Mouse (Mus musculus) gastrocnemius, postnatal 14 days (tissue): ENCODE measurements at regions not wholly inside any gene's neighbourhood (a gene's known extent, or its start where the extent isn't known, plus 50 kb on each side); places are given as distances from the start of the nearest gene placed in this dataset.
"Not testable (repeated sequence)": the region's sequence is repeated elsewhere in the genome, so short reads cannot be mapped to it uniquely, and the experiment has no call there.

Experiments
- DNase-seq: peaks from one replicate; pipeline ENCODE4 v3.0.0; 2021; ENCODE audit warnings: mixed read lengths
- intact Hi-C: fragments of 180-260 bp; cut with DNase I; formaldehyde crosslinking; loops from one replicate; pipeline ENCODE4 v1.15.1; 2025; ENCODE audit warnings: low total_unique reads

GRCm38 (mm10) chr19:33014879-33015278 lies 257.6 kb downstream of the Pten start:
- DNase-seq, intact Hi-C loops: not testable (repeated sequence)

DNA sequence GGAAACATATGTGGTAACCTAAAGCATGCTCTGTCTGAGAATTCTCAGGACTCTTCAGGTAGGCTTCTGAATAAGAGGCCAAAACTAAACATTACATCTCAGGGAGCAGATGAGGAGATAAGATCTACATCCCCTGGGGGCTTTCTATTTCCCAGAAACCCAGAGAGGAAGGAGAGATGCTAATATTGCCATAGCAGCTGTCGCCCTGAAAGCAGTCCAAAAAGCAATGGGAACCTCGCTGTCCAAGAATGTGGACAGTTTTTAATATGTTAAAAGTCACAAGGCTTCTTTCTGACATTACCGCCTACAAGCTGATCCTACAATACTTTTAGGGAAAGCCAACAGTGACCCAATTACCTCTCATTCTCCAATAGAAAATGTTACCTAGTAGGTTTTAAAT lies 263.9 kb downstream of the Pten start:
- intact Hi-C loops, result no loop called here
- peak; percentile 30 for DNase-seq

DNA sequence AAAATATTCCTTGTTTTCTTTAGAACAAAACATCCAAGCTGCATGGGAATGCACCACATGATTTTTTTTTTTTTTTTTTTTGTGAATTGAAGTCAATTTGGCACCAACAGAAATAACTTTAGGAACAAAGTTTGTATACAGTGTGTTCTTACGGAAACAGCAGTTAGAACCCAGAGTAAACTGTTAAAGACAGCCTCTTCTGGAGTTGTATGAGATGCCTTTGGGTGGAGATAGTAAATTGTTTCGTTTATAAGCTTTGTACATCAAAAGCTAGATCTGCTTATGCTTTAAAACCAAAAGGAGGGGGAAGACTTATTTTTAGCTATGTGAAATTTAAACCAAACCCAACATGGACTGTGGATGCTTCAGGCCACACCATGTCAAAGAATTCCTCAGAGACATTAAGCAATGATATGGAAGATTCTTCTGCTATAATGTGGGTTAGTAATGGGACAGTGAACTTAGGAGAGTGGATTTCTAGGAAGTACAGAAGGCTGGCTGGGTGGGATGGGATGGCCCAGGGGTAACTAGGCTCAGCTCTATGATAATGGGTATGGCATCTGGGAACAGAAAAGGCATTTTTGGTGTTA lies 265.6 kb downstream of the Pten start:
- intact Hi-C loops, result no loop called here
- DNase-seq, result no peak

- intact Hi-C loops, result no loop called here
- no peak for DNase-seq
Measured at GRCm38 (mm10) chr19:33029688-33030444, 272.6 kb downstream of the Pten start.

GRCm38 (mm10) chr19:33040512-33040911 lies 283.2 kb downstream of the Pten start:
- intact Hi-C loops, result no loop called here
- DNase-seq, result no peak

DNA sequence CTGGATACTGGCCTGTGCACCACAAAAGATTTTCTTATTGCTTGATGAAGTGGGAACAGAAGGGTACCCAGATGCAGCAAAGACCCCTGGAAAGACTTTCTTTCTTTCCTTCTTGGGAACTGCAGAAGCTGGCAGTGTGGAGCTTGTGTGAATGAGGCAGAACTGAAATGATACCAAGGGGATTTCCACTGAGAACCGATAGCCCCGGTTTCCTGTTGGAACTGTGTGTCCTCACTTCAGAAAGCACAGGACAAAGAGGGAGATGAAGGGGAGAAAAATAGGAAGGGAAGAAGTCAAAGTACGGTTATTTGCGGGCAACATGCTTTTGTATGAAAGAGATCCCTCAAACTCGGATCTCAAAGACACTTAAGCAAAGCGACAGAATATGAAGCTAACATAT lies 283.7 kb downstream of the Pten start:
- intact Hi-C loops, result no loop called here

DNA sequence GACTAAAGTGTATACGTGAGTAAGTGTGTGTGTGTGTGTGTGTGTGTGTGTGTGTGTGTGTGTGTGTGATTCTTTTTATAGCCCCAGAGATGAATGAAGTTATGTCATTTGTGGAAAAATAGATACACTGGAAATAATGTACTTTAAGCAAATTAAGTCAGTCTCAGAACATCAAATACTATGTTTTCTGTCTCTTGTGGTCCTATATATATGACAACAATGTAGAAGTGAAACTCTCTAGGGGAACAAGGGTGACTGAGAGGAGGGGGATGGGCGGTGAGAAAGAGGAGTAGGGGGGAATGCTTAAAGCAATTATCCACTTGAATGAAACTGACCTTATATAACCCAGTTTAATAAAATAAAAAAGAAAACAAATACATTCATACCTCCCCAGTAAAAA lies 285.5 kb downstream of the Pten start:
- intact Hi-C loops, result no loop called here
- DNase-seq, result no peak

More for the DNA sequence above, 283.7 kb downstream of the Pten start:
- DNase-seq, result no peak

DNA sequence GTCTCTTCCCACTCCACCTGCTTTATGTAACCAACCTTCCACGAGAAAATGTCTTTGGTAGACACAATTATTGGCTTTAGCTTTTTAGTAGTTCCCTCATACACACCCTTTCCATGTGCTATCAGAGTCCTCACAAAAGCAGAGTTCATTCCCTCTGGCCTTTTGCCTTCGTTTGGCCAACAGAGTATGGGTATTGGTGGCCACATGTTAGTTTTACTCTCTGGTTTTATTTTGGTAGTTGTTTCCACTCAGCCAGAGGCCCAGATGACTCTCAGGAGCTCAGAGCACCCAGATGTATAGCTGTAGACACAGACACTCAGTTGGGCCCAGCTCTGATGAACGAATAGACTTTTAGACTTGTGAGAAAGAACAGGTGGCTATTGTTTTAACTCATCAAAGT lies 286.4 kb downstream of the Pten start:
- intact Hi-C loops, result no loop called here
- no peak for DNase-seq

GRCm38 (mm10) chr19:33048754-33049442 lies 291.6 kb downstream of the Pten start:
- intact Hi-C loops, result no loop called here
- no peak for DNase-seq

DNA sequence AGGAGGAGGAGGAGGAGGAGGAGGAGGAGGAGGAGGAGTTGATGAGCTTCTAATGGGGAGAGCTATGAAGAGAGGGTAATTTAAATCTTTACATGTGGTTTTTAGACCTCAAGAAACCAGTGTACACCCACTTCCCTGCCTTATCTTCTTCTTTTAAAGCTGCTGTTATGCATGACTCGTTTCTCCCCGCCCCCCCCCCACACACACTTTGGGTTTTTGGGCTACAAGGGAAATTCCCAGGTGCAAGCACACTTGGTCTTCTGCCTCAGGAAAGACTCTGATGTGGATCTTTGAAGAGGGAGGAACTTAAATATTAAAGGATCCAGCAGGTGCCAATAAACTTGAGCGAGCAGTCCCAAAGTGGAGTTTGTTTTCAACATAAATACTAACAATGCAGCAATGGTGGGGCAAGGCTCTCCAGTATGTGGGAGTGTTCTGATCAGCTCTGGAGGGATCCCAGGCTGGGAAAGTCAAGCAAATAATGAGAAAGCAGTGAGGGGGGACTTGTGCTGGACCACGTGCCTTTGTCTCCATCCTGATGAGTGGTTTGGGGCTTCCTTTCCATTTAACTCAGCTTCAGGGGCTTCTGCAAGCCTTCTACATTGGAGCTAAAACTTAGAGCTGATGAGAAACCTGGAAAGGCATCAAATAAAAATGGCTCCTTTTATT lies 296.0 kb downstream of the Pten start:
- intact Hi-C loops, result no loop called here
- DNase-seq, result no peak

- intact Hi-C loops, result no loop called here
Measured at GRCm38 (mm10) chr19:33056372-33056791, 299.1 kb downstream of the Pten start.

DNA sequence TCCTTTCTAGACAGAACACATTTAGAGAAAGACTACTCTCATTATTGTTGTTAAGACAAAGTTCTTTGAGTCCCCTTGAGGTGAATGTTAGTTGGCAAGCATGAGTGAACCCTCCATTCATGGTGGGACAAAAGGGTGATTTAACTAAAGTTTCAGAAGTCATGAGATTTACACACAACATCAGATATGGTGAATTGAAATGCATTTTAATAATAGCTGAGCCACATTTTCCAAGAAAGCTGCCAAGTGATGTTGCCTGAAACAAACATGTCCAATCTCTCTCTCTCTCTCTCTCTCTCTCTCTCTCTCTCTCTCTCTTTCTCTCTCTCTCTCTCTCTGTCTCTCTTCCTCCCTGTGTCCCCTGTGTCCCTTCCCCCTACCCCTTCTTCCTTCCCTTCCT lies 303.7 kb downstream of the Pten start:
- intact Hi-C loops, result no loop called here
- no peak for DNase-seq

More at GRCm38 (mm10) chr19:33056372-33056791, 299.1 kb downstream of the Pten start:
- peak; percentile 17 for DNase-seq

DNA sequence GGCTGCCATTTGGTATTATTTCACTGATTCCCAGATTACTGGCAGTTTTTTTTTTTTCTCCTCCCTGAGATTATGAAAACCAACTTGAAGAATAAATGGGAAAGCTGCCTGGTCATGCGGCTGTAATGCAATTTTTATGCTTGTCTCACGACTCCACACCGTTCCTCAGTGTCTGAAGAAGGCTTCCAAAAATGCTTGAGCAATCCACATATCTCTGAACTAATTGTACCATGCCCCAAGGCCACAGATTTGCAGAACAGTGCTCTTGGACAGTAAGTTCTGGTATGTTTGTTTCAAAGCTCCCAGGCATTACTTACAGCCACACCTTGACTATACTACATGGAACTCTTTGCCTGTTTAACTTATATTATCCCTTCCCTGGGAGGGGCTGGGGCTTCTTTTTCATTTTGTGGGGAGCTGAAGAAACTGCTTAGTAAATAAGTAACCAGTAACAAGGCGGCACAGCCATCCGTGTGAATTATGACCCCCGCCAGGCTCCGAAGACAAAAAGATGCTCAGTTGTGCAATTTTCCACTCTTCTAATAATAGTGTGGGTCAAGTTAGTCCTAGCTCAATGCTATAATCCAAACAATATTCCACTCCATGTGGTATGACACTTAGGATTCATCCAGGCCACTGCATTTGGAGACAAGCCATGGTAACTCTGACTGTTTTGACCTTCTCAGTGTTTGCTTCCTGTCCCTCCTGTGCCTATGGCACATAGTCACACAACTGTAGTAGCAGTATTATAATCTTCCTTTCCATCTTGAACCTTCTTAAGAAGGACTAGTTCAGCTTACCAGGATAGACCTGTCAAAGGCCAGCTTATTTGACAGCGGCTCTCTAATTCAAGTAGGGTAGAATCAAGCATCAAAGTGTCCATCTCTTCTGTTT lies 305.1 kb downstream of the Pten start:
- DNase-seq, result no peak
- intact Hi-C loops, result no loop called here

DNA sequence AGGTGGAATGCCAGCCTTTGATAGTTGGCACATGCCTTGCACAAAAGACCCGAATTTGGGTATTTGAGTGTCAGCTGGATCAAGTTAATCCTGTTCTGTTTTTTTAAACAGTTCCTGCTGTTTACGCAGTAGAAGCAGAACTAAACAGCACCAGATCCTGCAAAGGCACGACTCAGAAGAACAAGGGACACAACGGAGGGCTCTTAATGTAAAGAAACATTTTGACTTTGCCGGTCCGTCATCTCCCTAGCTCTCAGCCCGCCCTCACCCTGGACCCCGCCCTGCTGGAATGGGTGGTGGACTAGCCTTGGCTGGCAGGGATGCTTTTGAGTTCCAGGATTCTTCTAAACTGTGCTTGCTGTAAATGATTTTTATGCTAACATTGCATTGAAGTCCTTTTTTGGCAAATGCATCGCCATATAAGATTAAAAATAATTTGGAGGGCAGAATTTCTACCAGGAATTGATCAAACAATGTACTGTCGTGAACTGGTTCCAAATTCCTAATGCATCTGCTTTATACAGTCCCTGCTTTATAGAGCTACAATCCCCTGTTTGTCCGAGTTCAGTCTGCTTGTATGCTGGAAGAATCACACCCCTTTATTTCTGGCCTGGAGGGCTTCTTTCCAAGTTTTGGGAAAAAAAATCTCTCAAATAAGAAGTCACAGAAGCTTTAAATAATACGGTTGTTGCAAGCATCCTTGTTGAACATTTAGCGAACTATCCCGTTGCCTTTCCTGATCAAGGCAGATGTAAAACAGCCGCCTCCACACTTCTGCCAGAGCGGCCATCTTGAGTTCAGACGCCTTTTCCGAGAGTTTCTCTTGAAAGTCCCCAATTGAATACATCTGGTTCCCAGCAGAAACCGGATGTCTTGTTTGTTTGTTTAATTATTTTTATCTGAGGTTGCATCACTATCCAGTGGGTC lies 308.2 kb downstream of the Pten start:
- DNase-seq, result peak; percentile 13
- intact Hi-C loops, result no loop called here

DNA sequence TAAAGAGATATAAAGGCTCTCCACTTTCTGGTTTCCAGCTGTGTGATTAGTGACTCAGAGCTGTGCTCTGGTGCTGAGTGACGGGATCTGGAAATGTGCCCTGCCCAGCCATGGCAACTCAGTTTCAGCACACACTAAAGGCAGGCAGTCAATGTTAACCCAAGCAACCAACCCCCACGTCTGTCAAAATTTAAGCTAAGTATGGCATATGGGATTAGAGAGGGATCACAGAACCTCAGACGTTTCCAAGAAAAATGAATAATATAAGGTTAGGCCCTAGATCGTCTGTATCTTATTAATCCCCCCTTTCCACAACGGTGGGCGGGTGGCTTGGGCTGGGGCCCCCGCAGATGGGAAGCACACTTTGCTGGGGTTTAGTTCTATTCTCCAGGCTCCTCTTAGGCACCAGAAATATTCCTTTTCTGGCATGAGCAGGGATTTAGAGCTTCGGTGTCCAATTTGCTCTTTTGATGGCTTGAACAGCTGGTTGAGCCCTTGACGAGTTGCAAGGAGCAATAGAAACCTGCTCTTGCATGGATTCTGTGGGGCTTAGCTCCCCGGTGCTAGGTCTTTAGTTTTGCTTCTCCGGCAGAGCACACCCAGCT lies 311.2 kb downstream of the Pten start:
- intact Hi-C loops, result no loop called here
- DNase-seq, result no peak

DNA sequence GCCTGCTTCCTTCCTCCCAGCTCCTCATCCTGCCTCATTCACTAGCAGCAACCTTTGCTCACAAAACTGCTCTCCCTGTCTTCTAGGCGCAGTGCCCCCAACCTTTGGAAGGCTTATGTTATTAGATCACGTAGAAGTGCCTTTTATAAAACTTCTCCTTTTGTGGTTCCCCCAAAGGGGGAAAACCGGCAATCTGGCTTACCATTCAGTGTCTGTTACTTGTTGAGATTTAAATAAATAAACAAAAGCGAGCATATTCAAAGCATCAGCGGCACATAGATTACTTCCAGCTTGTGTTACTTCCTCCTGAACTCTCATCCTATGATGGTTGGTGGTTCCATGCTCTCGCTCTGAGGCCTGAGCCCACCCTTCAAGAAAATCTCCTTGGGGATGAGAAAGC lies 312.5 kb downstream of the Pten start:
- intact Hi-C loops, result no loop called here
- no peak for DNase-seq

- no peak for DNase-seq
- intact Hi-C loops, result no loop called here
Measured at GRCm38 (mm10) chr19:33072299-33072698, 315.0 kb downstream of the Pten start.

- intact Hi-C loops, result no loop called here
- no peak for DNase-seq
Measured at GRCm38 (mm10) chr19:33074907-33075306, 317.2 kb downstream of the Rnls start.
